Mouse (Mus musculus) hindbrain, postnatal 0 days (tissue): ENCODE results near the gene Gdf9. TPM values are rescaled to one million over a fixed set of nuclear protein-coding genes. Genes with fewer than 3 reads are reported as not detected.
A peak's percentile ranks its signal among the peaks of the same experiment; 100 is the strongest.

Experiments
- ATAC-seq: fragments of 200-750 bp; cut with Nextera tagmentation; 2 replicates; pipeline ENCODE4 v1.8.0; 2017; ENCODE audit warnings: mild to moderate bottlenecking, moderate TSS enrichment, moderate library complexity
- DNase-seq: peaks from one replicate; pipeline ENCODE4 v3.0.0-alpha.2; 2015; ENCODE audit warnings: low spot score
- H3K27ac ChIP-seq: fragments of 300-500 bp; sonication (generic); 2 replicates; pipeline ENCODE4 v1.5.1; 2014; ENCODE audit warnings: mild to moderate bottlenecking
- H3K27me3 ChIP-seq: fragments of 300-500 bp; sonication (generic); 2 replicates; pipeline ENCODE4 v1.6.1; 2014; ENCODE audit warnings: low read length, mixed read lengths; ENCODE audit not compliant: insufficient read depth
- H3K36me3 ChIP-seq: fragments of 300-500 bp; sonication (generic); 2 replicates; pipeline ENCODE4 v1.6.1; 2014; ENCODE audit warnings: low read length, mixed read lengths; ENCODE audit not compliant: insufficient read depth
- H3K4me1 ChIP-seq: fragments of 300-500 bp; sonication (generic); 2 replicates; pipeline ENCODE4 v1.6.1; 2014; ENCODE audit warnings: antibody characterized with exemption, low read length, mixed read lengths; ENCODE audit not compliant: insufficient read depth
- H3K4me2 ChIP-seq: fragments of 300-500 bp; sonication (generic); 2 replicates; pipeline ENCODE4 v1.6.1; 2014; ENCODE audit warnings: low read depth, mild to moderate bottlenecking, low read length, moderate library complexity, mixed read lengths
- H3K4me3 ChIP-seq: fragments of 300-500 bp; sonication (generic); 2 replicates; pipeline ENCODE4 v1.5.1; 2014; ENCODE audit warnings: low read length
- H3K9ac ChIP-seq: fragments of 300-500 bp; sonication (generic); replicated peaks from 2 replicates; pipeline ENCODE4 v1.6.1; 2014; ENCODE audit warnings: mild to moderate bottlenecking, low read length, moderate library complexity, mixed read lengths
- H3K9me3 ChIP-seq: fragments of 300-500 bp; sonication (generic); 2 replicates; pipeline ENCODE4 v1.6.1; 2016; ENCODE audit warnings: low read length, mixed read lengths
- CTCF ChIP-seq: IDR thresholded peaks from 2 replicates; pipeline ENCODE4 v1.5.1; 2016; ENCODE audit warnings: antibody characterized with exemption, control low read depth, low read depth
- WGBS: fragments of 180-500 bp; shearing (Covaris S2); extraction: QIAGEN DNeasy Blood & Tissue Kit; methylation state at CpG from one replicate; pipeline ENCODE4 v1.1.7; 2014; 5-methylcytosine and 5-hydroxymethylcytosine counted together
- polyA plus RNA-seq: library from polyadenylated mRNA; unstranded; fragments of >200 nt; fragmentation: Nextera tagmentation; extraction: Ambion mirVana; gene quantifications from 2 replicates; pipeline ENCODE4 v1.2.1, GENCODE M21; 2015
- total RNA-seq: library from RNA; depleted of rRNA; stranded (reverse); fragments of >200 nt; gene quantifications from 2 replicates; pipeline ENCODE4 v1.2.3, GENCODE M21; 2014

The Gdf9 gene
- total and polyA plus RNA-seq, 2 experiments from 2014 or later: 1.5 to 2.1 TPM

DNA sequence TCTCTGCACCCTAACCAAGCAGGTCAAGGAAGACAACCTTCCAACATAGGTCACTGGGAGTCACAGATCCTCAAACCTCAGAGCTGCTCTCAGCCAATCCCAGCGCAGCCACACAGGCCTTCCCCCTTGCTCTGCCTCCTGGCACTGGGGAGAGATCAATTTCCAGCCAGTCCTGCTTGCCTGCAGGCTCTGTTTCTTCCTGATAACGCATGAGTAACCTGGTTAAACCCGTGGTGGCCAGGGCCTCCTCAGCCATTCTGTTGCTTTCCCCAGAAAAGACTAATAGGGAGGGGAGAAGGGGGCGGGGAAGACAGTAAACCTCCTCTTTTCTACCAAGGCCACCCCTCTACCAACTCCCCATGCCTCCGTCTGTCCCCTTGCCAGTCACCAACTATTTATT, 30.9 kb downstream of the Gdf9 start:
- H3K27me3 ChIP-seq: peaks cover 42% of the 10 kb centered on the region
- WGBS: 27% methylated on average over 5 of the region's 5 CpGs

DNA sequence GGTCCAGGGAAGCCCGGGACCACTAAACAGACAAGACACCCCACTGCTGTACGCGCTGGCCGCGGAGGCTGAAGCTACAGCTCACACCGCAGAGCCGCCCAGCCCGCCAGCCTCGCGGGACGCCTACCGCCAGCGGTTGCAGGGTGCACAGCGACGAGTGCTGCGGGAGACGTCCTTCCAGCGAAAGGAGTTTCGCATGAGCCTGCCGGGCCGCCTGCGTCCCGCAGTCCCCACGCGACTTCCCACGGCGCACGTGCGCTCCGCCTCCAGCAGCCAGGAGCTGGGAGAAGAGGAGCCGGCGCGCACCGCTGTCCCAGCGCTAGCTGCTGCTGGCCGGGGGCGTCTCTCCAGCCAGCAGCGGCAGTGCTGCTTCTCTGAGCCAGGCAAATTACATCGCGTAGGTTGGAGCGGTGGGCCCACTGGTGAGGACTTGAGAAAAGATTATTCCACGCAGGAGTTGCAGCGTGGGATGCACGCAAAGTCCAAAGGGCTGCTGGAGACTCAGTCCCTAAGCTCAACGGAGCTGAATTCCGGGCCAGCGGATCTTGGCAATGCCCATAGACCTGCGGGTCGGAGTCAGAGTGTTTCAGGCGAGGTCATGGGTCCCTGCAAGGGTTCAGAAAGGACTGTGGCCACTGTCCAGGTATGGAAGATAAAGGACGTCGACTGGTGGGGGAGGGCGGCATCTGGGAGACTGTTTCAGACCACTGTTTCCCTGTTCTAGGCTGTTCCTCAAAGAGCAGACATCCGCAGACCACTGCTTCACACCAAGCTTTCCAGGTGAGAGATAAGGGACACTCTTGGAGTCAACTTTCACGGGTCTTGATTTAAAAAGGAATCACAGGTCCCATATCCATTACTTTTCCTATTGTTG, 33.0 kb downstream of the Gdf9 start:
- 8% methylated on average over 55 of the region's 55 CpGs for WGBS
- no peak overlapping the region for H3K27ac ChIP-seq
- no peaks in the 10 kb centered on the region for H3K36me3 ChIP-seq
- peak; percentile 44 for DNase-seq
- H3K4me1 ChIP-seq: no peaks in the 10 kb centered on the region; the same call in 1 of the 2 replicates
- H3K4me3 ChIP-seq: peak overlapping the region; percentile 40
- peaks cover 36% of the 10 kb centered on the region for H3K27me3 ChIP-seq
- no peak for TF ChIP-seq CTCF
- no peak for ATAC-seq
- H3K9me3 ChIP-seq: no peaks in the 10 kb centered on the region
- H3K9ac ChIP-seq: no peak overlapping the region; the same call in 1 of the 2 replicates
- peak overlapping the region; percentile 62 for H3K4me2 ChIP-seq

More for the DNA sequence above, 30.9 kb downstream of the Gdf9 start:
- TF ChIP-seq CTCF: no peak
- Histone ChIP-seq H3K36me3 (no peaks in the 10 kb centered on the region), H3K4me3 (no peak overlapping the region), H3K27ac (no peak overlapping the region), H3K4me2 (no peak overlapping the region), H3K9ac (no peak overlapping the region), H3K4me1 (no peaks in the 10 kb centered on the region; the same call in 1 of the 2 replicates), H3K9me3 (no peaks in the 10 kb centered on the region)
- ATAC-seq: no peak
- DNase-seq: no peak

DNA sequence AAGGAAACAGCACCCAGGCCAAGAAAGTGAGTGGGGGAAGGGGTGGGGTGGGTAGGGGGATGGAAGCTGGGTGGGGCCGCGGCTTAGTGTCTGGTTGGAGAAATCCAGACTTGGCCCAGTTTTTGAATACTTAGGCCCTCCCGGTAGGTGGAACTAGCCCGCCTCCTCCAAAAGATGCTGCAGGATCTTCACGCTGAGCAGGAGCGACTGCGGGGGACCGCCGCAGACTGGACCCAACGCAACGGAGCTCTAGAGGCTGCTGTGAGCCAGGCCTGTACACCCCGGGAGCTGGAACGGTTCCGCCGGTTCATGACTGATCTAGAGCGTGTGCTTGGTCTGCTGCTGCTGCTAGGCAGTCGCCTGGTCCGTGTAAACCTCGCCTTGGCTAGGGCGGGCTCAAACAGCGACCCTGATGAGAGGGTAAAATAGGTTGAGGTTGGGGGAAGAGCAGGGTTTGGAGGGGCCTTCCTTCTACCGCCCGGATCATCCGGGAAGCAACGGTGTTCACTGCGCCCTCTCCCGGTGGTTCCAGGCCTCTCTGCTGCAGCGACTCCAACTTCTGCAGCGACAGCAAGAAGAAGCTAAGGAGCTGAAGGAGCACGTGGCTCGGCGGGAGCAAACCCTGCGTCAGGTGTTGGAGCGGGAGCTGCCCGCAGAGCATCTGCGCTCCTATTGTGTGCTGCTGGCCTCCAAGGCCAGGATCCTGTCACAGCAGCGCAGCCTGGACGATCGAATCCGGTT, 35.6 kb downstream of the Gdf9 start:
- 6% methylated on average over 40 of the region's 40 CpGs for WGBS
- H3K9me3 ChIP-seq: no peaks in the 10 kb centered on the region
- H3K9ac ChIP-seq: peak overlapping the region; percentile 50
- H3K4me3 ChIP-seq: peak overlapping the region; percentile 36
- peak; percentile 91 for TF ChIP-seq CTCF
- peaks cover 28% of the 10 kb centered on the region for H3K27me3 ChIP-seq
- ATAC-seq (peak; percentile 67), DNase-seq (peak; percentile 91)
- H3K4me1 ChIP-seq: peaks cover 8% of the 10 kb centered on the region
- no peak overlapping the region for H3K27ac ChIP-seq
- no peaks in the 10 kb centered on the region for H3K36me3 ChIP-seq
- H3K4me2 ChIP-seq: peak overlapping the region; percentile 61

DNA sequence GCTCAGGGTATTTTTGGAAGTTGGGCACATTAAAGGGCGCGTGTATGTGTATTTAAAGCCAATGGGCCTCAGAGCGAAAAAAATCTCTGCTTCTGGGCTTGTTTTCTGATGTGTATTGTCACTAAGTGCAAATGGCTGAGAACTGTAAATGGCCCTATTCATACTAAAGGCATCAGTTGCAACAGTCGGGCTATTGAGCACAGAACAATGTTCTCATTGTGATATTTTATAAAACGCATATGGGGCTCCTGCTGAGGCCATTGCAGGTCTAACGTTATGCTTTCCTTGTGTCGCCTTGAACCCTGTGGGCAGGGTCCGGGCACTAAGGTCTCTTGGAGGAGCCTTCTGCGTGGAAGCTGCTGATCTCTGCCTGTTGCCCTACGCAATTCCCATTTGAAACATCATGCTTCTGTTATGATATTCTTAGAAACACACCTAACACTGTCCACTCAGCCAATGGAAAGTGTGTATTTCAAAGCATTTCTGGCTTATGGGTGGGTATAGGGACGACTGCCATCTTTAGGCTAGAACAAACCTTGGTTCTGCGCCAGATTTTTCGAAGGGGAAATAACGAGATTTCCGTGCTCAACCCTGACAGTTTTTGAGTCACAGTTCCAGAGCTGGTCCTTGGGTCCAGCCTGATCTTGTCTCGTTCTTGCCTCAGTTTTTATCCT, 38.6 kb downstream of the Gdf9 start:
- no peaks in the 10 kb centered on the region for H3K36me3 ChIP-seq
- peaks cover 13% of the 10 kb centered on the region for H3K27me3 ChIP-seq
- H3K9ac ChIP-seq: no peak overlapping the region
- peak overlapping the region; percentile 60; the same call in 1 of the 2 replicates for H3K4me2 ChIP-seq
- H3K9me3 ChIP-seq: no peaks in the 10 kb centered on the region
- no peak for ATAC-seq
- TF ChIP-seq CTCF: no peak
- H3K27ac ChIP-seq: peak overlapping the region; percentile 3; the same call in 1 of the 2 replicates
- peaks cover 8% of the 10 kb centered on the region for H3K4me1 ChIP-seq
- no peak for DNase-seq
- H3K4me3 ChIP-seq: no peak overlapping the region; the same call in 1 of the 2 replicates
- WGBS: 22% methylated on average over 16 of the region's 16 CpGs

DNA sequence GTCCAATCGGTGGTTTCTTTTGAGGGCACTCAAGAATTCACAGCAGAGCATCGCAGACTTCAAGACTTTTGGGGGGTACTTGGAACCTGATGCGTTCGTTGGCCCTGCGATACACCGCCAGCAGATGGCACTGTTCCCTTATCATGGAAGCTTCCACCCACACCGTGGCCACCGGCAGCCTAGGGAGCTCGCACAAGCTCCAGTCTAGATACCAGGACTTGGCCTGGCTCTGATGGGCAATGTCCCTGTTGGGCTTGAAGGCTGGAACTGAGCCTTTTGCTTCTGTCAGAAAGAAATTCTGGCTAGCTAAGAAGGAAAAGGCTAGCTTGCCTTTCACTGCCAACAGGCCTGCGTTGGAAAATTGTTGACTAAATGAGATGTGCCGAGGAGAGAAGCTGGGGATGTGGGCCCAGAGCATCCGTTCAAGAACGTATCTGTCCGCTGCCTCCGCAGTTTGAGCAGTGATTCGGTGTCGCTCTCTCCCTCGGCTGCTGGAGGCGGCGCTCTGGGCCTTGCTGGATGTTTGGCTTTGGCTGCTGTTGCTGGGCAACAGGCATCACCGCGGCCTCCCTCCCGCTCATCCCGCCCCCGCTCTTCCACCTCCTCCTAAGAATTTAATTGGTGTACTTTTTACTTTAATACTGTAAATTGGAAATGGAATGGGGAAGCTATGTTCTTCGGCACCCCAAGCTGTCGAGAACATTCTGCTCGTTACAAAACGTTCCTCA, 39.3 kb downstream of the Gdf9 start, which contains the start of gene Gm9837:
Gene Gm9837, minus strand, starts transcription at position 512 of the 728 bp plus-strand sequence.
- Histone ChIP-seq H3K4me1 (peaks cover 8% of the 10 kb centered on the region), H3K4me3 (peak within 1 kb of the TSS; percentile 28), H3K27me3 (peaks cover 6% of the 10 kb centered on the region; the same call in 1 of the 2 replicates), H3K4me2 (peak within 1 kb of the TSS; percentile 60), H3K36me3 (no peaks in the 10 kb centered on the region), H3K9ac (peak within 1 kb of the TSS; percentile 33), H3K27ac (peak within 1 kb of the TSS; percentile 76), H3K9me3 (no peaks in the 10 kb centered on the region)
- 2% methylated on average over 29 of the region's 29 CpGs for WGBS
- ATAC-seq (peak; percentile 85), DNase-seq (peak; percentile 95)
- TF ChIP-seq CTCF: peak; percentile 92

DNA sequence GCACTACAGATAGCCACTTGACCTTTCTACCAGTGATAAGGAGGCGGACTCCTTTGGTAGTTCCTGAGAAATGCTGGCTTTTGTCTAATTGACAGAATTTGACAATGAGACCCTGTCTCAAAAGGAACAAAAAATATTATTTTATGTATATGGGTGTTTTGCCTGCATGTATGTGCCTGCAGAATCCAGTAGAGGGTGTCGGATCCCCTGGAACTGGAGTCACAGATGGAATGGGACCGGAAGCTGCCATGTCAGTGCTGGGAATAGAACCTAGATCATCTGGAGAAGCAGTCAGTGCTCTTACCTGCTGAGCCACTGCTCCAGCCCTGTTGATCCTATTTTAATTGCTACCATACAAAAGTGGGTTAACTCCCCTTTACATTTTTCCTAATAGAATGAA, 41.9 kb downstream of the Gdf9 start:
- 79% methylated on average over 3 of the region's 3 CpGs for WGBS
- Histone ChIP-seq H3K4me1 (peaks cover 8% of the 10 kb centered on the region), H3K27me3 (0 out of 2 replicates have a peak, but pooled peaks cover 4% of the 10 kb centered on the region), H3K27ac (no peak overlapping the region), H3K9ac (no peak overlapping the region), H3K4me2 (no peak overlapping the region), H3K36me3 (no peaks in the 10 kb centered on the region), H3K9me3 (no peaks in the 10 kb centered on the region), H3K4me3 (no peak overlapping the region)
- peak; percentile 41 for TF ChIP-seq CTCF
- ATAC-seq (no peak), DNase-seq (no peak)
